Mouse (Mus musculus): ENCODE data around the gene Abcc1. TPM values are rescaled to one million over a fixed set of nuclear protein-coding genes. Genes with fewer than 3 reads are reported as not detected.

The Abcc1 gene
- polyA plus RNA-seq, 1 experiment from 2014 or later: 2.7 TPM

DNA sequence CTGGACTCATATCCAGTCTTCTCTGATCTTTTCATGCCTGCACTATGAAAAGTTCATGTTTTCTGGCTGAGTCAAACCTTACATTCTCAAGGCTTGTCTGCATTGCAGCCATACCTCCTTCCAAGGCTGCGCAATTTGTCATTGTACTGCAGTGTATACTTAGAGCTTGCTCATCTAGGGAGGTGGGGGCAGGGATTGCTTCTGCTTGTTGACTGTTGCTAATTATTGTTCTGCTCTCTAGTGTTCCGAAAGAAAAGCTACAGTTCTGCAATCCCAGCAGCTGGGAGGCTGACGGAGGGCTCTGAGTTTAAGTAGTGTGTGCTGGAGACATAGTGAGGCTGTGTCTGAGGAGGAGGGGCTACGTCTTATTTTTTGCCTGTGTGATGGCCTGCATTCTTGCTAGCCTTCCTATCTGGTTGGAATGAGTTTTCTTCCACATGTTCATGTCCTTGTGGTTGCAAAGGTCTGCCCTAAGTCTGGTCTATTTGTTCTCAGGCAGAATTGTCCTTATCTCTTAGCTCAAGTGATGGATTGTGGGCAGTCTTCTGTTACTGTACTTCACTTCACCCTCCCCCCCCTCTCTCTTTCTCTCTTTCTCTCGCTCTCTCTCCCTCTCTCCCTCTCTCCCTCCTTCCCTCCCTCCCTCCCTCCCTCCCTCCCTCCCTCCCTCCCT, 90.2 kb downstream of the Abcc1 start:
- Histone ChIP-seq H3K27me3 (ENCODE audit: control insufficient read depth, insufficient read depth, low read length) (no peaks in the 10 kb centered on the region), H3K27ac (ENCODE audit: low read depth, low read length) (no peak overlapping the region), H3K4me3 (ENCODE audit: low read depth, low read length) (no peak overlapping the region), H3K9ac (ENCODE audit: low read depth, low read length) (no peak overlapping the region), H3K36me3 (ENCODE audit: control insufficient read depth, insufficient read depth, low read length) (no peaks in the 10 kb centered on the region), H3K4me1 (ENCODE audit: control insufficient read depth, insufficient read depth, low read length) (0 out of 2 replicates have a peak, but pooled peaks cover 2% of the 10 kb centered on the region), H3K9me3 (replicated peaks; ENCODE audit: control insufficient read depth, low read length) (no peaks in the 10 kb centered on the region), H3K4me2 (no peak overlapping the region)
- WGBS (ENCODE audit: insufficient replicate concordance): 60% methylated on average over 5 of the region's 5 CpGs
- no peak for ATAC-seq (replicated peaks; ENCODE audit: insufficient number of reproducible peaks, low FRiP score, low TSS enrichment)

DNA sequence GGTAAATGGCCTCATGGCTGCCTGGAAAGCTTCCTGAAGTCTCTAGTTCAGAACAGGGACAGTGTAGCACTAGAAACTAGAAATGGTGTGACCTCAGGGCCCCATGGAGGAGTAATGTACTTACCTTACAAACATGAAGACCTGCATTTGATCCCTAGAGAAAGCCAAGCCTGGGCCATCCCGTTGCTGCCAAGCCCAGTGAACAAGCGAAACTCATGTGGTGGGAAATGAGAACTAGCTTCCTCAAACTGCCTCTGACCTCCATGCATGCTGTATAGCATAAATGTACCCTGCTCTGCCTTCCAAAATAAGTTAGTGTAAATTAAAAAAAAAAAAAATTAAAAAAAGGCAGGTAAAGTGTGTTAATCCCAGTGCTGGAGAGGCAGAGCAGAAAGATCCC, 101.2 kb downstream of the Abcc1 start:
- 89% methylated on average over 2 of the region's 2 CpGs for WGBS (ENCODE audit: insufficient replicate concordance)
- Histone ChIP-seq H3K4me3 (ENCODE audit: low read depth, low read length) (no peak overlapping the region), H3K27ac (ENCODE audit: low read depth, low read length) (no peak overlapping the region), H3K4me2 (no peak overlapping the region), H3K36me3 (ENCODE audit: control insufficient read depth, insufficient read depth, low read length) (no peaks in the 10 kb centered on the region), H3K27me3 (ENCODE audit: control insufficient read depth, insufficient read depth, low read length) (no peaks in the 10 kb centered on the region), H3K4me1 (ENCODE audit: control insufficient read depth, insufficient read depth, low read length) (no peaks in the 10 kb centered on the region), H3K9ac (ENCODE audit: low read depth, low read length) (no peak overlapping the region), H3K9me3 (replicated peaks; ENCODE audit: control insufficient read depth, low read length) (no peaks in the 10 kb centered on the region)
- ATAC-seq (replicated peaks; ENCODE audit: insufficient number of reproducible peaks, low FRiP score, low TSS enrichment): no peak

DNA sequence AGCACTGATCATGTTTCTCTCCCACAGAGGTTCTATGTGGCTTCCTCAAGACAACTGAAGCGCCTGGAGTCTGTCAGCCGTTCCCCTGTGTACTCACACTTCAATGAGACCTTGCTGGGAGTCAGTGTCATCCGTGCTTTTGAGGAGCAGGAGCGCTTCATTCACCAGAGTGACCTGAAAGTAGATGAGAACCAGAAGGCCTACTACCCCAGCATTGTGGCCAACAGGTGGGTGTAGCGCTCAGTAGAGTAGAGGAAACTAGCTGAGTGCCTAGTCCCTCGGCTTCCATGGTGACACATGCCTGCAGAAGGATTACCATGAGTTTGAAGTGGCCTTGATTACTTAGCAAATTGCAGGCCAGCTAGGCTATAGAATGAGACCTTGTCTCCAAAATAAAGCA, 103.7 kb downstream of the Abcc1 start:
- Histone ChIP-seq H3K9me3 (replicated peaks; ENCODE audit: control insufficient read depth, low read length) (no peaks in the 10 kb centered on the region), H3K36me3 (ENCODE audit: control insufficient read depth, insufficient read depth, low read length) (no peaks in the 10 kb centered on the region), H3K9ac (ENCODE audit: low read depth, low read length) (no peak overlapping the region), H3K27me3 (ENCODE audit: control insufficient read depth, insufficient read depth, low read length) (no peaks in the 10 kb centered on the region), H3K4me3 (ENCODE audit: low read depth, low read length) (no peak overlapping the region), H3K4me1 (ENCODE audit: control insufficient read depth, insufficient read depth, low read length) (no peaks in the 10 kb centered on the region), H3K27ac (ENCODE audit: low read depth, low read length) (no peak overlapping the region), H3K4me2 (no peak overlapping the region)
- no peak for ATAC-seq (replicated peaks; ENCODE audit: insufficient number of reproducible peaks, low FRiP score, low TSS enrichment)
- 89% methylated on average over 6 of the region's 6 CpGs for WGBS (ENCODE audit: insufficient replicate concordance)

DNA sequence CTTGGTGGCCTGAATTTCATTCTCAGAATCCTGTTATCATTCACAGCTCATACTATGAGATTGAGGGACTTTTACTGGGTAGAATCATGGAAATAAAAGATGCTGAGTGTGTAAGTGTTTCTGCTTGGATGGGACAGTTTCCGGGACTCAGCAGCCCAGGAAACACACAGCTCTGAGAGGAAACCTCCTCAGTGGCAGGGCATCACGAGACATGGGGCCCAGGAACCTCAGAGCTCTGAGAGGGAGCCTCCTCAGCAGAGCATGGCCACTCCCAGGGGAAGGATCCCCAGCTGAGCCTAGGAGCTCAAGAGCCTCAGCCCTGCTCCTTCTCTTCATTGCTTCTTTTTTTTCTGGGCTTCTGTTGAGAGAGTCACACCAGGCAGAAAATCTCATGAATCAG, 107.0 kb downstream of the Abcc1 start:
- H3K36me3 ChIP-seq (ENCODE audit: control insufficient read depth, insufficient read depth, low read length): no peaks in the 10 kb centered on the region
- H3K9ac ChIP-seq (ENCODE audit: low read depth, low read length): no peak overlapping the region
- H3K27me3 ChIP-seq (ENCODE audit: control insufficient read depth, insufficient read depth, low read length): no peaks in the 10 kb centered on the region
- no peak overlapping the region for H3K27ac ChIP-seq (ENCODE audit: low read depth, low read length)
- H3K9me3 ChIP-seq (replicated peaks; ENCODE audit: control insufficient read depth, low read length): no peaks in the 10 kb centered on the region
- no peak overlapping the region for H3K4me3 ChIP-seq (ENCODE audit: low read depth, low read length)
- 82% methylated on average over 2 of the region's 2 CpGs for WGBS (ENCODE audit: insufficient replicate concordance)
- H3K4me1 ChIP-seq (ENCODE audit: control insufficient read depth, insufficient read depth, low read length): no peaks in the 10 kb centered on the region
- no peak overlapping the region for H3K4me2 ChIP-seq
- no peak for ATAC-seq (replicated peaks; ENCODE audit: insufficient number of reproducible peaks, low FRiP score, low TSS enrichment)

DNA sequence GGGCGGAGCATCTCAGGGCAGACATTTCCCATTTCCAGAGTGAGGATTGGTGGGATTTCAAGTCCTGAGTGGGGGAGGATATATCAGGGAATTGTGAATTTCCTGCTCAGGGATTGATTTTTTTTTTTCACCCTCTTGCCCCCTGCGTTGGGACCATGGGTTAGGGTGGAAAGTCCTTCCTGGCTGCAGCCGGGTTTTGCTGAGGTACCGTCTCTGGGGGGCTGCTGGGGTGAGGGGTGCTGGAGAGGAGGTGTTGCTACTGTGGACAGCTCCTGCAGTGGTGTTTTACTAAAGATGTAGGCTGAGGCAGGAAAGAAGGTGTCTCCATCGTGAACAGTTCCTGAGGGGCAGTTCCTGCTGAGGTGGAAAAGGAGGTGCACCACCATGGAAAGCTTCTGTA, 107.5 kb downstream of the Abcc1 start:
- no peak overlapping the region for H3K9ac ChIP-seq (ENCODE audit: low read depth, low read length)
- no peak overlapping the region for H3K27ac ChIP-seq (ENCODE audit: low read depth, low read length)
- H3K27me3 ChIP-seq (ENCODE audit: control insufficient read depth, insufficient read depth, low read length): no peaks in the 10 kb centered on the region
- H3K9me3 ChIP-seq (replicated peaks; ENCODE audit: control insufficient read depth, low read length): no peaks in the 10 kb centered on the region
- ATAC-seq (replicated peaks; ENCODE audit: insufficient number of reproducible peaks, low FRiP score, low TSS enrichment): no peak
- H3K4me2 ChIP-seq: no peak overlapping the region
- no peak overlapping the region for H3K4me3 ChIP-seq (ENCODE audit: low read depth, low read length)
- H3K4me1 ChIP-seq (ENCODE audit: control insufficient read depth, insufficient read depth, low read length): no peaks in the 10 kb centered on the region
- H3K36me3 ChIP-seq (ENCODE audit: control insufficient read depth, insufficient read depth, low read length): no peaks in the 10 kb centered on the region
- WGBS (ENCODE audit: insufficient replicate concordance): 90% methylated on average over 5 of the region's 5 CpGs

DNA sequence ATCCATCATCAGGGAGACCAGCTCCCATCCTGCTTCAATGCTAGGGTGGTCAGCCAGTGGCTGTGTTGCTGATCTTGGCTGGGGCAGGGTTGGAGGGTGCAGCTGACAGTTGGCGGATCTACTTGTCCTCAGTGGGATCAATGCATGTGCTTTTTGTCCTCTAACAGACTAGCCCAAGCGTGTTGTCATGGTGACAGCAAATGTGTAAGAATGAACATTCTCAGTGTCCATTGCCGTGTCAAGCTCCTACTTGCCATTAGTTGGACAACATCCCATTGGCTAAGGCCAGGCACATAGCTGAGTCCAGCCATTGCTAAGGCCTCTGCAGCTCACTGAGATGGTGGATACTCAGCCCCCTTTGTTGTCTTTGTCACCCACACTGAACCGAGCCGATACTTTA, 110.8 kb downstream of the Abcc1 start:
- Histone ChIP-seq H3K4me3 (ENCODE audit: low read depth, low read length) (no peak overlapping the region), H3K27ac (ENCODE audit: low read depth, low read length) (no peak overlapping the region), H3K36me3 (ENCODE audit: control insufficient read depth, insufficient read depth, low read length) (no peaks in the 10 kb centered on the region), H3K9me3 (replicated peaks; ENCODE audit: control insufficient read depth, low read length) (no peaks in the 10 kb centered on the region), H3K4me2 (no peak overlapping the region), H3K27me3 (ENCODE audit: control insufficient read depth, insufficient read depth, low read length) (no peaks in the 10 kb centered on the region), H3K4me1 (ENCODE audit: control insufficient read depth, insufficient read depth, low read length) (no peaks in the 10 kb centered on the region), H3K9ac (ENCODE audit: low read depth, low read length) (no peak overlapping the region)
- no peak for ATAC-seq (replicated peaks; ENCODE audit: insufficient number of reproducible peaks, low FRiP score, low TSS enrichment)
- 84% methylated on average over 5 of the region's 5 CpGs for WGBS (ENCODE audit: insufficient replicate concordance)

DNA sequence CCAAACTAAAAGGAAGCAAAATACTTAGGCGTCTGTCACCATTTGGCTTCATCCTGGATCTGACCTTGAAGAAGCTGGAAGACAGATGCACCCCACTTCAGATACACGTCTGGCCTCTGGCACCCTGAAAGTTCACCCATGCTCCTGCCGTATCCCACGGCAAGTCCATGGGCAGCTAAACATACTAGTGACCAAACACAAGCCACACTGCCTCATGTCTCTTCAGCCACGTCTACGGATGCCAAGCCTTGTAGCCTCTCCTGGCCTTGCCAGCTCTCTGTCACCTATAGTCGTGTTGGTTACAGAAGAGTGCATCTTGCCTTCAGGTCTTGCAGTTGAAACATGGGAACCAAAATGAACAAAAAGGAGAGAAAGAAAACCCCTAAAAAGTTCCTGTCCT, 112.3 kb downstream of the Abcc1 start:
- no peaks in the 10 kb centered on the region for H3K36me3 ChIP-seq (ENCODE audit: control insufficient read depth, insufficient read depth, low read length)
- no peak for ATAC-seq (replicated peaks; ENCODE audit: insufficient number of reproducible peaks, low FRiP score, low TSS enrichment)
- 86% methylated on average over 7 of the region's 7 CpGs for WGBS (ENCODE audit: insufficient replicate concordance)
- no peaks in the 10 kb centered on the region for H3K9me3 ChIP-seq (replicated peaks; ENCODE audit: control insufficient read depth, low read length)
- H3K27ac ChIP-seq (ENCODE audit: low read depth, low read length): no peak overlapping the region
- H3K4me3 ChIP-seq (ENCODE audit: low read depth, low read length): no peak overlapping the region
- no peaks in the 10 kb centered on the region for H3K27me3 ChIP-seq (ENCODE audit: control insufficient read depth, insufficient read depth, low read length)
- no peaks in the 10 kb centered on the region for H3K4me1 ChIP-seq (ENCODE audit: control insufficient read depth, insufficient read depth, low read length)
- no peak overlapping the region for H3K4me2 ChIP-seq
- no peak overlapping the region for H3K9ac ChIP-seq (ENCODE audit: low read depth, low read length)

DNA sequence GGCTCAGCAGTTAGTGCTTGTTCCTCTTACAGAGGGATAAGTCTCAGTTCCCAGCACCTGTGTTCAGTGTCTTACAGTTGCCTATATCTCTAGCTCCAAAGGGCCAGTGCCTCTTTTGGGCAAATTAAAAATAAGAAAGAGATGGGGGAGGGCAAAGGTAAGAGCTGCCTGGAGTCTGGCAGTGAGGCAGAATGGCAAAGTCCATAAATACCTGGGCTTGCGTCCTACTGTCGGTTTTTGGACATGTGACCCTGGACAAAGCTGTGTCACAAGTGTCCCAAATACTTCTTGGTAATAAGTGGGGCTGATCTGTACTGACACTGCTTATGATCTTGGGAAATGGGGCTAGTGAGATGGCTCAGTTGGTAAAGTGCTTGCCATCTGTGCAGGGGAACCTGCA, 113.6 kb downstream of the Abcc1 start:
- no peak overlapping the region for H3K27ac ChIP-seq (ENCODE audit: low read depth, low read length)
- no peak overlapping the region for H3K4me3 ChIP-seq (ENCODE audit: low read depth, low read length)
- H3K9me3 ChIP-seq (replicated peaks; ENCODE audit: control insufficient read depth, low read length): no peaks in the 10 kb centered on the region
- no peak overlapping the region for H3K9ac ChIP-seq (ENCODE audit: low read depth, low read length)
- no peaks in the 10 kb centered on the region for H3K27me3 ChIP-seq (ENCODE audit: control insufficient read depth, insufficient read depth, low read length)
- no peaks in the 10 kb centered on the region for H3K36me3 ChIP-seq (ENCODE audit: control insufficient read depth, insufficient read depth, low read length)
- no peak overlapping the region for H3K4me2 ChIP-seq
- WGBS (ENCODE audit: insufficient replicate concordance): 87% methylated on average over 2 of the region's 2 CpGs
- H3K4me1 ChIP-seq (ENCODE audit: control insufficient read depth, insufficient read depth, low read length): no peaks in the 10 kb centered on the region
- ATAC-seq (replicated peaks; ENCODE audit: insufficient number of reproducible peaks, low FRiP score, low TSS enrichment): no peak

DNA sequence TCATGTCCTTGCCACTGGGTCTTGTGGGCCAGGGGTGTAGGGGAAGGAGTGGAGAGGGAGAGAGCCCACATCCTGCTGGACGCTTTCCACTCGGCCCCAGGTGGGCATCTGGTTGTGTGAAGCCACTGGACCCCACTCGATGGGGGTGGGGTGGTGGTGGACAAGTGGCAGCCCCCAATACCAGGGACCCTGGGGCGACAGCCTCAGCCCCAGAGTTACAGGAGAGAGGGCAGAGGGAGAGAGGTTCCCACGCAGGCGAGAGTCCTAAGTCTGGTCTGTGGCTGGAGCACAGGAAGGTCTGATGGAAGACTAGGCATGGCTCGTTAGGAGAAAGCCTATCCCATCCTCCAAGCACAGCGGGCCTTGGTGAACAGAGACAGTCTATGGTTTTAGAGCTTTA, 114.7 kb downstream of the Abcc1 start:
- no peak overlapping the region for H3K4me2 ChIP-seq
- no peak overlapping the region for H3K27ac ChIP-seq (ENCODE audit: low read depth, low read length)
- H3K9me3 ChIP-seq (replicated peaks; ENCODE audit: control insufficient read depth, low read length): no peaks in the 10 kb centered on the region
- no peaks in the 10 kb centered on the region for H3K4me1 ChIP-seq (ENCODE audit: control insufficient read depth, insufficient read depth, low read length)
- no peak overlapping the region for H3K9ac ChIP-seq (ENCODE audit: low read depth, low read length)
- WGBS (ENCODE audit: insufficient replicate concordance): 78% methylated on average over 8 of the region's 8 CpGs
- H3K4me3 ChIP-seq (ENCODE audit: low read depth, low read length): no peak overlapping the region
- no peaks in the 10 kb centered on the region for H3K27me3 ChIP-seq (ENCODE audit: control insufficient read depth, insufficient read depth, low read length)
- no peak for ATAC-seq (replicated peaks; ENCODE audit: insufficient number of reproducible peaks, low FRiP score, low TSS enrichment)
- H3K36me3 ChIP-seq (ENCODE audit: control insufficient read depth, insufficient read depth, low read length): no peaks in the 10 kb centered on the region
